Mouse (Mus musculus): ENCODE measurements around the gene Eef1akmt3. TPM values are rescaled to one million over a fixed set of nuclear protein-coding genes. Genes with fewer than 3 reads are reported as not detected.

Eef1akmt3 gene
- total RNA-seq, 2 experiments from 2014 or later = 0.30 to 0.53 TPM

GRCm38 (mm10) chr10:126997340-126998113 is 43.8 kb downstream of the Eef1akmt3 start:
- no peak for DNase-seq

- DNase-seq = no peak
Measured at GRCm38 (mm10) chr10:126993621-126994020, 47.7 kb downstream of the Eef1akmt3 start.

GRCm38 (mm10) chr10:126991676-126992075 is 49.6 kb downstream of the Eef1akmt3 start:
- no peak for DNase-seq

GRCm38 (mm10) chr10:126990313-126991056 is 50.8 kb downstream of the Eef1akmt3 start:
- peak; percentile 92 for DNase-seq

- DNase-seq = no peak
Measured at GRCm38 (mm10) chr10:126988513-126989165, 52.7 kb downstream of the Eef1akmt3 start.

- DNase-seq = peak in 1 of 2 experiments; percentile 62
Measured at GRCm38 (mm10) chr10:126987183-126988118, 53.9 kb downstream of the Eef1akmt3 start.

- DNase-seq = peak; percentile 88 to 90
Measured at GRCm38 (mm10) chr10:126986541-126986961, 54.8 kb downstream of the Eef1akmt3 start.

- DNase-seq = no peak
Measured at GRCm38 (mm10) chr10:126985579-126985978, 55.7 kb downstream of the Eef1akmt3 start.

GRCm38 (mm10) chr10:126985127-126985526 is 56.2 kb downstream of the Eef1akmt3 start:
- DNase-seq = no peak

GRCm38 (mm10) chr10:126984189-126985004 is 56.9 kb downstream of the Eef1akmt3 start:
- DNase-seq = peak in 1 of 2 experiments; percentile 58

- DNase-seq = no peak
Measured at GRCm38 (mm10) chr10:126983193-126983725, 58.1 kb downstream of the Eef1akmt3 start.

- DNase-seq = peak in 1 of 2 experiments; percentile 50
Measured at GRCm38 (mm10) chr10:126981746-126982145, 59.6 kb downstream of the Eef1akmt3 start.

Small RNAs within 50 kb of the gene (microRNA-seq; reads per million reads assigned to microRNA genes)
- gene Mir26a-2 (94.1 reads per million, percentile 52 among the genes with 10 or more reads in this experiment), gene Mir546 (1.00 reads per million)

Other genes with a start within 250 kb of the Eef1akmt3 start
- 1 to 10 TPM; 5.1 to 9.3 TPM for gene Atp23, start 140.2 kb downstream of the Eef1akmt3 start, total RNA-seq (2021)
- 100 to 1,000 TPM; 102 to 158 TPM for gene Ctdsp2, start 62.8 kb downstream of the Eef1akmt3 start, total RNA-seq (2021)
- gene Avil, start 40.8 kb downstream of the Eef1akmt3 start, total RNA-seq (2021) = 1 to 10 TPM; 2.7 to 4.5 TPM
- gene Tsfm, start 10.7 kb downstream of the Eef1akmt3 start, total RNA-seq (2021) = 10 to 100 TPM; 64.4 to 71.3 TPM
- 10 to 100 TPM; 20.1 to 21.4 TPM for gene Mettl1, start 99 bp downstream of the Eef1akmt3 start, total RNA-seq (2021)
- gene Cyp27b1, start 6.7 kb upstream of the Eef1akmt3 start, total RNA-seq (2021) = under 1 TPM; 0.26 to 0.76 TPM
- gene March9, start 18.7 kb upstream of the Eef1akmt3 start, total RNA-seq (2021) = 1 to 10 TPM; 9.3 to 9.7 TPM
- gene Cdk4, start 22.0 kb upstream of the Eef1akmt3 start, total RNA-seq (2021) = 100 to 1,000 TPM; 213 to 225 TPM
- gene Tspan31, start 28.8 kb upstream of the Eef1akmt3 start, total RNA-seq (2021) = 100 to 1,000 TPM; 106 to 118 TPM
- gene Agap2, start 33.8 kb upstream of the Eef1akmt3 start, total RNA-seq (2021) = 1 to 10 TPM; 2.2 to 3.4 TPM
- 100 to 1,000 TPM; 120 to 138 TPM for gene Os9, start 79.6 kb upstream of the Eef1akmt3 start, total RNA-seq (2021)
- 1 to 10 TPM; 6.3 to 6.8 TPM for gene B4galnt1, start 123.7 kb upstream of the Eef1akmt3 start, total RNA-seq (2021)
- gene Slc26a10, start 139.1 kb upstream of the Eef1akmt3 start, total RNA-seq (2021) = 1 to 10 TPM in 1 of 2 experiments, under 1 TPM in 1; 0.89 to 1.1 TPM
- gene Arhgef25, start 148.6 kb upstream of the Eef1akmt3 start, total RNA-seq (2021) = 10 to 100 TPM; 19.0 to 21.6 TPM
- gene Dtx3, start 154.2 kb upstream of the Eef1akmt3 start, total RNA-seq (2021) = 10 to 100 TPM; 52.4 to 71.7 TPM
- gene Pip4k2c, start 170.1 kb upstream of the Eef1akmt3 start, total RNA-seq (2021) = 10 to 100 TPM; 39.2 to 48.1 TPM
- gene Kif5a, start 221.8 kb upstream of the Eef1akmt3 start, total RNA-seq (2021) = 1 to 10 TPM; 6.3 to 7.5 TPM
- 100 to 1,000 TPM; 148 to 190 TPM for gene Dctn2, start 224.9 kb upstream of the Eef1akmt3 start, total RNA-seq (2021)
- 10 to 100 TPM; 42.0 to 45.2 TPM for gene Mbd6, start 247.5 kb upstream of the Eef1akmt3 start, total RNA-seq (2021)